Mouse (Mus musculus) heart, adult 11 months (tissue): ENCODE data around the gene Wnt10a.
"Not testable (repeated sequence)": the region's sequence is repeated elsewhere in the genome, so short reads cannot be mapped to it uniquely, and the experiment has no call there.

Experiments used
- DNase-seq: peaks from one replicate; pipeline ENCODE4 v3.0.0; 2022

The Wnt10a gene

GRCm38 (mm10) chr1:74788603-74789176, 2.6 kb upstream of the Wnt10a start:
- DNase-seq = no peak

GRCm38 (mm10) chr1:74790095-74790494, 1.2 kb upstream of the Wnt10a start:
- no peak for DNase-seq

GRCm38 (mm10) chr1:74792831-74793660, 1.7 kb downstream of the Wnt10a start:
- no peak for DNase-seq

- no peak for DNase-seq
These were observed 3.3 kb downstream of the Wnt10a start for GRCm38 (mm10) chr1:74794487-74795144.

GRCm38 (mm10) chr1:74795145-74795529, 3.8 kb downstream of the Wnt10a start:
- no peak for DNase-seq

- no peak for DNase-seq
These were observed 6.1 kb downstream of the Wnt10a start for GRCm38 (mm10) chr1:74797459-74797858.

- DNase-seq = no peak
These were observed 9.1 kb downstream of the Wnt10a start for GRCm38 (mm10) chr1:74800424-74800888.

GRCm38 (mm10) chr1:74801631-74802140, 10.4 kb downstream of the Wnt10a start:
- no peak for DNase-seq

GRCm38 (mm10) chr1:74802795-74803656, 11.7 kb downstream of the Wnt10a start:
- DNase-seq = peak; percentile 96

- no peak for DNase-seq
These were observed 13.0 kb downstream of the Wnt10a start for GRCm38 (mm10) chr1:74804211-74804870.

- no peak for DNase-seq
These were observed 14.1 kb downstream of the Wnt10a start for GRCm38 (mm10) chr1:74805340-74805835.

GRCm38 (mm10) chr1:74805843-74806242, 14.5 kb downstream of the Wnt10a start:
- DNase-seq = no peak

- DNase-seq = no peak
These were observed 15.3 kb downstream of the Wnt10a start for GRCm38 (mm10) chr1:74806360-74807311.

GRCm38 (mm10) chr1:74807551-74808071, 16.3 kb downstream of the Wnt10a start:
- no peak for DNase-seq

GRCm38 (mm10) chr1:74808078-74808477, 16.8 kb downstream of the Wnt10a start:
- DNase-seq = peak; percentile 98

GRCm38 (mm10) chr1:74809007-74809406, 17.7 kb downstream of the Wnt10a start:
- no peak for DNase-seq

GRCm38 (mm10) chr1:74814931-74815647, 23.8 kb downstream of the Wnt10a start:
- peak; percentile 88 for DNase-seq

GRCm38 (mm10) chr1:74815965-74816364, 24.6 kb downstream of the Wnt10a start:
- DNase-seq = not testable (repeated sequence)

GRCm38 (mm10) chr1:74816612-74817199, 25.4 kb downstream of the Wnt10a start:
- peak; percentile 99 for DNase-seq
